Mouse (Mus musculus) CD8-positive naive resting alpha-beta T cell, adult 2 months (primary cell): ENCODE measurements around the gene Patz1.
A peak's percentile ranks its signal among the peaks of the same experiment; 100 is the strongest.

Experiments
- DNase-seq, 2 experiments: peaks; one replicate each; pipeline ENCODE4 v3.0.0; 2022; ENCODE audit warnings: low read depth in 2 of 2, low spot score in 2 of 2

The Patz1 gene

GRCm38 (mm10) chr11:3328806-3329775 is 40.4 kb downstream of the Patz1 start:
- no peak for DNase-seq

- DNase-seq: no peak
These were observed 41.3 kb downstream of the Patz1 start, which contains the start of gene Pik3ip1 for GRCm38 (mm10) chr11:3329891-3330451. Gene Pik3ip1 (plus strand): TSS chr11:3330401.

- peak; percentile 77 to 85 for DNase-seq
These were observed 41.9 kb downstream of the Patz1 start for GRCm38 (mm10) chr11:3330566-3330965.

GRCm38 (mm10) chr11:3330991-3331750 is 42.5 kb downstream of the Patz1 start:
- no peak for DNase-seq

GRCm38 (mm10) chr11:3331756-3332642 is 43.3 kb downstream of the Patz1 start:
- peak; percentile 92 to 95 for DNase-seq

GRCm38 (mm10) chr11:3333111-3333695 is 44.5 kb downstream of the Patz1 start:
- DNase-seq: no peak

GRCm38 (mm10) chr11:3334141-3334710 is 45.6 kb downstream of the Patz1 start:
- DNase-seq: no peak

GRCm38 (mm10) chr11:3334711-3335316 is 46.1 kb downstream of the Patz1 start:
- peak in 1 of 2 experiments; percentile 57 for DNase-seq

GRCm38 (mm10) chr11:3335651-3336216 is 47.1 kb downstream of the Patz1 start:
- peak; percentile 82 to 85 for DNase-seq

- DNase-seq: no peak
These were observed 47.9 kb downstream of the Patz1 start for GRCm38 (mm10) chr11:3336602-3337001.

GRCm38 (mm10) chr11:3337173-3337955 is 48.7 kb downstream of the Patz1 start:
- DNase-seq: no peak

- no peak for DNase-seq
These were observed 49.3 kb downstream of the Patz1 start for GRCm38 (mm10) chr11:3337961-3338360.

- no peak for DNase-seq
These were observed 52.8 kb downstream of the Patz1 start for GRCm38 (mm10) chr11:3341476-3341875.

- peak; percentile 74 to 79 for DNase-seq
These were observed 56.2 kb downstream of the Patz1 start for GRCm38 (mm10) chr11:3344916-3345315.

GRCm38 (mm10) chr11:3346351-3346750 is 57.7 kb downstream of the Patz1 start:
- no peak for DNase-seq

GRCm38 (mm10) chr11:3347091-3347834 is 58.6 kb downstream of the Patz1 start:
- DNase-seq: peak; percentile 84 to 90

GRCm38 (mm10) chr11:3347835-3348195 is 59.1 kb downstream of the Patz1 start:
- no peak for DNase-seq
